Mouse (Mus musculus) liver, embryonic 14.5 days (tissue): ENCODE data around the gene Exo5.

Experiments
- CTCF ChIP-seq: IDR thresholded peaks from 2 replicates; pipeline ENCODE4 v1.5.1; 2016; ENCODE audit warnings: antibody characterized with exemption, low read depth, control low read depth
- EP300 ChIP-seq: IDR thresholded peaks from 2 replicates; pipeline ENCODE4 v1.6.1; 2016; ENCODE audit warnings: antibody characterized with exemption, low read depth

DNA sequence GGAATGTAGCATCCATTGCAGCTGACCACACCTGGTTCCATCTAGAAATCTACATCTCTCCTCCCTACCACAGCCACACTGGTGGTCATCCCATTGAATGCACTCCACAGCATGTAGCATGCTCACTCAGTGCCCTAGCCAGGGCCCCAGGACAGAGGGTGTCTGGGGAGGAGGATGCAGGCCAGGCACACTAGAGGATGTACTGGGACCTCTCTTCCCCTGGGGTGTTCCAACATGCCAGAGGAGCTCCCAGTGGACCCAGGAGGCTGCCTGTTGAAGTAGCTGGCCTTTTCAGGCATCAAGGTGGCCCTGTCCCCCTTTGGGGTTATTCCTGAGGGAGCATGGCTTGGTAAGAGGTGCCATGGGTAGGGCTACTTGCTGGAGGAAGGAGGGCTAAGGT is 32.9 kb downstream of the Exo5 start:
- TF ChIP-seq CTCF (no peak), EP300 (no peak)
